Mouse (Mus musculus) hindbrain, embryonic 11.5 days (tissue): ENCODE data around the gene Setmar. TPM values are rescaled to one million over a fixed set of nuclear protein-coding genes. Genes with fewer than 3 reads are reported as not detected.

Source experiments
- ATAC-seq: fragments of 200-750 bp; cut with Nextera tagmentation; 2 replicates; pipeline ENCODE4 v1.8.0; 2017; ENCODE audit warnings: mild to moderate bottlenecking, moderate TSS enrichment, moderate library complexity; ENCODE audit not compliant: low FRiP score
- DNase-seq: peaks from one replicate; pipeline ENCODE4 v3.0.0-alpha.2; 2015; ENCODE audit warnings: low spot score
- H3K27ac ChIP-seq: fragments of 300-500 bp; sonication (generic); 2 replicates; pipeline ENCODE4 v1.5.1; 2014; ENCODE audit warnings: mild to moderate bottlenecking, low read depth, low read length
- H3K27me3 ChIP-seq: fragments of 300-500 bp; sonication (generic); 2 replicates; pipeline ENCODE4 v1.6.1; 2014; ENCODE audit warnings: mild to moderate bottlenecking, low read length, moderate library complexity, mixed read lengths; ENCODE audit not compliant: control insufficient read depth, insufficient read depth
- H3K36me3 ChIP-seq: fragments of 300-500 bp; sonication (generic); 2 replicates; pipeline ENCODE4 v1.6.1; 2014; ENCODE audit warnings: mild to moderate bottlenecking, low read length, moderate library complexity, mixed read lengths; ENCODE audit not compliant: control insufficient read depth, insufficient read depth
- H3K4me1 ChIP-seq: fragments of 300-500 bp; sonication (generic); replicated peaks from 2 replicates; pipeline ENCODE4 v1.6.1; 2014; ENCODE audit warnings: low read length, mixed read lengths; ENCODE audit not compliant: control insufficient read depth, insufficient read depth
- H3K4me2 ChIP-seq: fragments of 300-500 bp; sonication (generic); replicated peaks from 2 replicates; pipeline ENCODE4 v1.6.1; 2014; ENCODE audit warnings: mild to moderate bottlenecking, low read depth, low read length
- H3K4me3 ChIP-seq: fragments of 300-500 bp; sonication (generic); 2 replicates; pipeline ENCODE4 v1.5.1; 2014; ENCODE audit warnings: low read depth, low read length
- H3K9ac ChIP-seq: fragments of 300-500 bp; sonication (generic); 2 replicates; pipeline ENCODE4 v1.6.1; 2014; ENCODE audit warnings: low read depth, low read length
- H3K9me3 ChIP-seq: fragments of 300-500 bp; sonication (generic); 2 replicates; pipeline ENCODE4 v1.6.1; 2016; ENCODE audit warnings: low read length; ENCODE audit not compliant: control insufficient read depth
- WGBS: fragments of 180-500 bp; shearing (Covaris S2); extraction: QIAGEN DNeasy Blood & Tissue Kit; methylation state at CpG from one replicate; pipeline ENCODE4 v1.1.7; 2014; 5-methylcytosine and 5-hydroxymethylcytosine counted together
- polyA plus RNA-seq: library from polyadenylated mRNA; unstranded; fragments of >200 nt; fragmentation: Nextera tagmentation; extraction: Ambion mirVana; gene quantifications from 2 replicates; pipeline ENCODE4 v1.2.1, GENCODE M21; 2014

Gene Setmar
- polyA plus RNA-seq, 1 experiment from 2014 or later = 8.4 TPM

DNA sequence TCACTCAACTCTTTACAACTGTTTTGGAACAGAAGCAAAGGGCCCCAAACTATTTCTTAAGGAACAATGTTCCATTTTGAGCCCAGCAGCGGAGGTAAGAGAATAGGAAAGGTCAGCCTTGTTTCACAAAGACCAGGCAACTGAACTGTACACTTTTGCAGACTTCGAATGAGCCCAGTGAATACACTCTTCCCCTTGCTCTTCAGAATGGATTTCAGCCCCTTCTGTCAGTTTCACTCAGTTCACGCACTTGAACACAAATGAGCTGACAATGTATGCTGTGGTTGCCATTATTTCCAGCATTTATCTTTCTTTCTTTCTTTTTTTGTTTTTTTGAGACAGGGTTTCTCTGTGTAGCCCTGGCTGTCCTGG, 34.0 kb downstream of the Setmar start:
- H3K4me1 ChIP-seq = no peaks in the 10 kb centered on the region
- H3K4me2 ChIP-seq = no peak overlapping the region
- H3K9ac ChIP-seq = no peak overlapping the region
- ATAC-seq (peak; percentile 19; the same call in 1 of the 2 replicates), DNase-seq (no peak)
- H3K9me3 ChIP-seq = no peaks in the 10 kb centered on the region
- no peak overlapping the region for H3K27ac ChIP-seq
- WGBS = 47% methylated on average over 3 of the region's 3 CpGs
- no peaks in the 10 kb centered on the region for H3K36me3 ChIP-seq
- H3K4me3 ChIP-seq = no peak overlapping the region
- H3K27me3 ChIP-seq = no peaks in the 10 kb centered on the region

- 90% methylated on average over 10 of the region's 10 CpGs for WGBS
- no peak for ATAC-seq
- no peaks in the 10 kb centered on the region for H3K27me3 ChIP-seq
Measured at GRCm38 (mm10) chr6:108101936-108102830, 37.3 kb downstream of the Setmar start.

GRCm38 (mm10) chr6:108107376-108107775, 42.5 kb downstream of the Setmar start:
- DNase-seq = no peak
- Histone ChIP-seq H3K9me3 (no peaks in the 10 kb centered on the region), H3K36me3 (no peaks in the 10 kb centered on the region), H3K4me2 (no peak overlapping the region), H3K4me3 (no peak overlapping the region), H3K27ac (no peak overlapping the region), H3K27me3 (no peaks in the 10 kb centered on the region), H3K9ac (no peak overlapping the region), H3K4me1 (no peaks in the 10 kb centered on the region)
- no peak for ATAC-seq

More at GRCm38 (mm10) chr6:108101936-108102830, 37.3 kb downstream of the Setmar start:
- no peak overlapping the region for H3K4me3 ChIP-seq
- no peak overlapping the region for H3K4me2 ChIP-seq
- no peak overlapping the region for H3K9ac ChIP-seq
- DNase-seq = no peak
- H3K4me1 ChIP-seq = no peaks in the 10 kb centered on the region
- H3K27ac ChIP-seq = no peak overlapping the region
- no peaks in the 10 kb centered on the region for H3K9me3 ChIP-seq
- no peaks in the 10 kb centered on the region for H3K36me3 ChIP-seq

- 83% methylated on average over 4 of the region's 4 CpGs for WGBS
Measured at GRCm38 (mm10) chr6:108110336-108110735, 45.5 kb downstream of the Setmar start.

GRCm38 (mm10) chr6:108111693-108112092, 46.8 kb downstream of the Setmar start:
- Histone ChIP-seq H3K4me1 (no peaks in the 10 kb centered on the region), H3K4me2 (no peak overlapping the region), H3K4me3 (no peak overlapping the region), H3K36me3 (no peaks in the 10 kb centered on the region), H3K9me3 (no peaks in the 10 kb centered on the region), H3K27me3 (no peaks in the 10 kb centered on the region), H3K9ac (no peak overlapping the region), H3K27ac (no peak overlapping the region)
- ATAC-seq (no peak), DNase-seq (no peak)

More at GRCm38 (mm10) chr6:108110336-108110735, 45.5 kb downstream of the Setmar start:
- ATAC-seq = no peak
- no peaks in the 10 kb centered on the region for H3K27me3 ChIP-seq
- H3K9ac ChIP-seq = no peak overlapping the region
- no peak overlapping the region for H3K4me3 ChIP-seq
- no peaks in the 10 kb centered on the region for H3K9me3 ChIP-seq
- no peaks in the 10 kb centered on the region for H3K36me3 ChIP-seq
- no peak overlapping the region for H3K4me2 ChIP-seq
- H3K27ac ChIP-seq = no peak overlapping the region
- DNase-seq = no peak
- H3K4me1 ChIP-seq = no peaks in the 10 kb centered on the region

- no peak for DNase-seq
- Histone ChIP-seq H3K4me3 (no peak overlapping the region), H3K4me1 (no peaks in the 10 kb centered on the region), H3K27ac (no peak overlapping the region), H3K4me2 (no peak overlapping the region), H3K36me3 (no peaks in the 10 kb centered on the region), H3K9me3 (no peaks in the 10 kb centered on the region), H3K27me3 (no peaks in the 10 kb centered on the region), H3K9ac (no peak overlapping the region)
- 90% methylated on average over 1 of the region's 1 CpGs for WGBS
- no peak for ATAC-seq
Measured at GRCm38 (mm10) chr6:108114971-108115370, 50.1 kb downstream of the Setmar start.

DNA sequence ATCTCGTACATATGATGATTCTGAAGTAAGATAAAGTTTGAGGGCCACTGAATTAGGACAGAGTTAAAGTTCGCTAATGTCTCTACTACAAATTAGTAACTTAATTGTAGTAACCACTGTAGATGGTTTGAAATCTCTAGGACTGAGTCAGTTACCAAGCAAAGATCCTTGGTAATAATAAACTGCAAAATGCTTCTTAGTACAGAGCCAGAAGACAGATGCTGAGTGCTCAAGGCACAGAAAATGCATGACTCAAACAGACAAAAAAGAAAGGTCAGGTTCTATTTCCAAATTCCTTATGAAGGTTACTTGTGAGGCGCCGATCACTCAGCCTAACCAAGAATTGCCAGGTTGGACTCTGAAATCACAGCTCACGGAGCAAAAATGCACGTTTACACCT, 53.0 kb downstream of the Setmar start:
- Histone ChIP-seq H3K9me3 (no peaks in the 10 kb centered on the region), H3K4me1 (no peaks in the 10 kb centered on the region), H3K27ac (no peak overlapping the region), H3K27me3 (no peaks in the 10 kb centered on the region), H3K4me3 (no peak overlapping the region), H3K4me2 (no peak overlapping the region), H3K36me3 (no peaks in the 10 kb centered on the region), H3K9ac (no peak overlapping the region)
- DNase-seq (no peak), ATAC-seq (no peak)
- 92% methylated on average over 6 of the region's 6 CpGs for WGBS

DNA sequence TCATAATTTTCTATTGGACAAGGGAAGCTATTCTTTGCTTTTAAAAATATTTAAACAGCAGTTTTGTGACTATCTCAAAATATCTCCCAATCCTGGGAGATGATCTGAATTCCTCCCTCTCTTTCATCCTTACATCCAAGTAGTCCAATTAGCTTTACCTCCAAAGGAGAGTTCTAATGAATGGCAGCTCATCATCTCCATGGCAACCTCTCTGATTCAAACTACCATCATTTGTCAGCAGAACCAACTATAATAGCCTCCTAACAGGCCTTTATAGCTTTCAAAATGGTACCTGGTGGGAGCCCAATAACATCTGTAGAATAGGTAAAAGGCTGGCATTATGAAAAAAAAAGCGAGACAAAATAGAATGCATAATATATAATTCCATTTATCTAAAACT, 60.6 kb downstream of the Setmar start:
- no peak for ATAC-seq
- H3K36me3 ChIP-seq = no peaks in the 10 kb centered on the region
- H3K4me2 ChIP-seq = no peak overlapping the region
- H3K9me3 ChIP-seq = no peaks in the 10 kb centered on the region
- 74% methylated on average over 1 of the region's 1 CpGs for WGBS
- no peak overlapping the region for H3K9ac ChIP-seq
- no peak overlapping the region for H3K4me3 ChIP-seq
- H3K27ac ChIP-seq = no peak overlapping the region
- H3K27me3 ChIP-seq = no peaks in the 10 kb centered on the region
- H3K4me1 ChIP-seq = no peaks in the 10 kb centered on the region
- no peak for DNase-seq

DNA sequence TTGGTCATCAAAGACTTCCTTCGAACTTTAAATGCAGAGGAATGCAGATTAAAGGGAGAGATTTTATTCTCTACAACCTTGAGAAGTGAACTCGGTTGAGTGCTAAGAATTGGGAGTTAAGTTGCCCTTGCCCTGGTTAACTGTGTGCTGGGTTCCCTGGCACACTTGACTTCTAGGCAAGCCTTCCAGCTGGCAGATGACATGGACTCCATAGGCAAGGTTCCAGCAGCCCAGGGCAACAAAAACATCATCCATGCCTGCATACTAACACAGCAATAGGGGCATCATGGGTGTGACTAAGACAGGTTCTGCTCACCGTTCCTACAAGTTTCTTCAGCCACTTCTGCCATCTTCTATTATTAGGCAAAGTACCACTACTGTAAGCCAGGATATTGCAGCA, 61.8 kb downstream of the Setmar start:
- no peak for DNase-seq
- Histone ChIP-seq H3K36me3 (no peaks in the 10 kb centered on the region), H3K27ac (no peak overlapping the region), H3K4me2 (no peak overlapping the region), H3K9me3 (no peaks in the 10 kb centered on the region), H3K9ac (no peak overlapping the region), H3K27me3 (no peaks in the 10 kb centered on the region), H3K4me3 (no peak overlapping the region), H3K4me1 (no peaks in the 10 kb centered on the region)
- 92% methylated on average over 3 of the region's 3 CpGs for WGBS
- ATAC-seq = no peak
